9 mouse cellular contexts compared by ENCODE assay signal in the genomic region with DNA sequence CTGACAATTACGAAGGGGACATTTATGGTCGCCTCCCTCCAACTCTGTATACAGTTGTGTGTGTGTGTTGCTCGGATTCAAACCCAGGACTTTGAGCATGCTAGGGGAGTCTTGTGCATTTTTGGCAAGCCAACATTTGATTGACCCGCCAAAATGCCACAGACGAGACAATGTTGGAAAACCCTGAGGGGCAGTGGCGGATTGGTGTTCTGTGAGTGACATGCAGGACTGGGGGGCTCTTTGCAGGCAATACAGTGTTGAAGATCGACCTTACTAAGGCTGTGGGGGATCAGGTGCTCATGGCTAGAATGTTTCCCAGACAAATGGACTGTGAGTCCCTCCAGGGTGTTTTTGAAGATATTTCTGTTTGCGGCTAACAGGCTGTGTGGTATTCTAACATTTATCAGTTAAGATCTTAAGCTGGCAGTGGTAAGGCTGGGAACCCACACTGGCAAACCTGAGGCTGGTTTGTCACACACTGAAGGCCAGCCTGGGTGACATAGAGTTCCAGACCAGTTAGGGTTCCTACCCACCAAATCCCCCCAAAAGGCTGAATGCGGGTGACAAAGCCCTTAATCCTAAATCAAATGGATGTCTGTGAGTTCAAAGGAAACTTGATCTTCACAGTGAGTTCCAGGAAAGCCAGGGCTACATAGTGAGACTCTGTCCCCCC. TPM values are rescaled to one million over a fixed set of nuclear protein-coding genes. Genes with fewer than 3 reads are reported as not detected.
"Had no signal": no experiment of that assay in that cellular context is flagged by ENCODE, and none has a peak within 500 bp of the region (broad histone marks: within the 10 kb centered on the region; RNA-seq: fewer than 3 reads in every experiment).

No protein-coding gene starts in this region.

- H3K27ac ChIP-seq: liver, embryonic 14.5 days; neural tube, embryonic 12.5 days; stomach, postnatal 0 days had no signal

- H3K27me3 ChIP-seq: limb, embryonic 12.5 days; neural tube, embryonic 12.5 days had no signal

- H3K9ac ChIP-seq: liver, embryonic 14.5 days; neural tube, embryonic 12.5 days had no signal

- H3K9me3 ChIP-seq: limb, embryonic 12.5 days; neural tube, embryonic 12.5 days had no signal

- H3K4me1 ChIP-seq: neural tube, embryonic 12.5 days had no signal

- H3K4me3 ChIP-seq: neural tube, embryonic 12.5 days had no signal

- H3K36me3 ChIP-seq: limb, embryonic 12.5 days; neural tube, embryonic 12.5 days had no signal

RNA-seq across cellular contexts. Expression of a gene that starts 20.5 kb away (rescaled TPM):
- total RNA-seq: layer of hippocampus, postnatal 36 days; left cerebral cortex, postnatal 36 days; megakaryocyte, adult 5-6 weeks; neutrophil, adult 5-6 weeks had no signal
- polyA plus RNA-seq: midbrain, postnatal 0 days had no signal

RNA-seq across cellular contexts. Expression of a gene that starts 29.8 kb away (rescaled TPM):
- total RNA-seq: neutrophil, adult 5-6 weeks had no signal

RNA-seq across cellular contexts. Expression of a gene that starts 40.0 kb away (rescaled TPM):
- total RNA-seq: megakaryocyte, adult 5-6 weeks; neutrophil, adult 5-6 weeks had no signal
